Mouse (Mus musculus) brain, embryonic 14.5 days (tissue): ENCODE measurements around the gene Dlgap1. TPM values are rescaled to one million over a fixed set of nuclear protein-coding genes. Genes with fewer than 3 reads are reported as not detected.

Experiments
- DNase-seq: peaks from one replicate; pipeline ENCODE4 v3.0.0-alpha.2; 2011; ENCODE audit warnings: low read depth
- CTCF ChIP-seq: fragments of 200-500 bp; IDR thresholded peaks from 2 replicates; pipeline ENCODE4 v1.5.1; 2012; ENCODE audit warnings: inconsistent platforms, mild to moderate bottlenecking, moderate library complexity, borderline replicate concordance; ENCODE audit not compliant: insufficient read depth, insufficient read length; ENCODE audit errors: extremely low read depth
- POLR2A ChIP-seq: fragments of 200-500 bp; IDR thresholded peaks from 2 replicates; pipeline ENCODE4 v1.6.1; 2012; ENCODE audit warnings: mild to moderate bottlenecking, inconsistent platforms, borderline replicate concordance; ENCODE audit not compliant: poor library complexity, insufficient read depth, insufficient read length, severe bottlenecking; ENCODE audit errors: extremely low read depth
- polyA plus RNA-seq: library from polyadenylated mRNA; depleted of rRNA; stranded (reverse); fragments of >200 nt; gene quantifications from 2 replicates; pipeline ENCODE4 v1.2.3, GENCODE M21; 2012

Gene Dlgap1
- polyA plus RNA-seq, 1 experiment: 25.4 TPM

GRCm38 (mm10) chr17:70845543-70845942 lies 876.7 kb downstream of the Dlgap1 start:
- TF ChIP-seq CTCF: no peak
- TF ChIP-seq POLR2A: no peak
- no peak for DNase-seq

GRCm38 (mm10) chr17:70846111-70846644 lies 877.3 kb downstream of the Dlgap1 start:
- DNase-seq: no peak
- TF ChIP-seq CTCF (no peak), POLR2A (no peak)

GRCm38 (mm10) chr17:70847086-70847485 lies 878.2 kb downstream of the Dlgap1 start:
- TF ChIP-seq POLR2A (no peak), CTCF (peak; percentile 50; the same call in 1 of the 2 replicates)
- peak; percentile 76 for DNase-seq

- peak; percentile 85 for DNase-seq
- TF ChIP-seq POLR2A: no peak
- TF ChIP-seq CTCF: no peak
Measured at GRCm38 (mm10) chr17:70847751-70848510, 879.1 kb downstream of the Dlgap1 start.

GRCm38 (mm10) chr17:70848511-70849398 lies 879.9 kb downstream of the Dlgap1 start:
- TF ChIP-seq CTCF: no peak
- TF ChIP-seq POLR2A: no peak
- peak; percentile 70 for DNase-seq

- peak; percentile 92 for DNase-seq
- TF ChIP-seq POLR2A (peak; percentile 26; the same call in 1 of the 2 replicates), CTCF (no peak)
Measured at GRCm38 (mm10) chr17:70849399-70850232, 880.7 kb downstream of the Dlgap1 start.

GRCm38 (mm10) chr17:70850233-70850995 lies 881.5 kb downstream of the Dlgap1 start:
- DNase-seq: peak; percentile 85
- TF ChIP-seq POLR2A (no peak), CTCF (no peak)

GRCm38 (mm10) chr17:70850996-70851991 lies 882.4 kb downstream of the Dlgap1 start:
- DNase-seq: peak; percentile 79
- TF ChIP-seq POLR2A (peak; percentile 24; the same call in 1 of the 2 replicates), CTCF (no peak)

- TF ChIP-seq POLR2A (no peak), CTCF (no peak)
- peak; percentile 57 for DNase-seq
Measured at GRCm38 (mm10) chr17:70852011-70852685, 883.3 kb downstream of the Dlgap1 start.
